Mouse (Mus musculus) heart, adult 8-10 months (tissue): ENCODE data around the gene Chpf2. TPM values are rescaled to one million over a fixed set of nuclear protein-coding genes. Genes with fewer than 3 reads are reported as not detected.

Experiments used
- DNase-seq: peaks from one replicate; pipeline ENCODE4 v3.0.0; 2022; ENCODE audit warnings: low spot score
- microRNA-seq: library from miRNA; unstranded; fragments of <30 nt; microRNA quantifications from one replicate; pipeline ENCODE4 v1.2.0, GENCODE M21; 2022
- total RNA-seq, 4 experiments: library from RNA; stranded (reverse); gene quantifications; 2 replicates each; pipeline ENCODE4 v1.2.4; 2022

Chpf2 gene
- total RNA-seq, 4 experiments from 2014 or later, result 7.4 to 9.5 (median 7.7) TPM

DNA sequence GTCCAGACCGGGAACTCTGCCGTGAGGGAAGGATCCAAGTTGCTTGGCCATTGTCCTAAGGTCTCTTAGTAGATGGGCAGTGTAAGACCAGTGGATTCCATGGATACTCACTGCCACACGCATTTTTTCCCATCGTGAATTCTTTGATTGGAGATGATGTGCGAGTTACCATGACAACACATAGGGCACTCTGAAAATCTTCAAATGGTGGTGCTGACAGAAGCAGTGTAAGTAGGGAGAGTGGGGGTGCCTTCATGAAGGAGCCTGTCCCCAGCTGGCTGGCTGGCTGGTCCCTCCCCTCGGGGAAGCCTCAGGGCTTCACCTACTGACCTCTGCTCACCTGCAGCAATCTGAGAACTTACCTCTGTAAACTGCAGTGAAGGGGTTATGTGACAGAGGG, 52.5 kb downstream of the Chpf2 start:
- DNase-seq, result no peak

Small RNAs within 50 kb of the gene (microRNA-seq; reads per million reads assigned to microRNA genes)
- gene Mir671, result 241 reads per million, percentile 70 among the genes with 10 or more reads in this experiment

Other genes starting within 250 kb of the Chpf2 start
- 10 to 100 TPM; 48.8 to 95.2 (median 71.0) TPM for gene Kcnh2, start 235.1 kb upstream of the Chpf2 start, total RNA-seq
- 10 to 100 TPM; 21.4 to 26.9 (median 23.8) TPM for gene Nos3, start 221.9 kb upstream of the Chpf2 start, total RNA-seq
- 1 to 10 TPM in 2 of 4 experiments, under 1 TPM in 2; 0.73 to 1.7 (median 1.1) TPM for gene Atg9b, start 194.6 kb upstream of the Chpf2 start, total RNA-seq
- gene Abcb8, start 193.1 kb upstream of the Chpf2 start, total RNA-seq, result 100 to 1,000 TPM in 2 of 4 experiments, 10 to 100 TPM in 2; 96.5 to 106 (median 101) TPM
- under 1 TPM in 1 of 4 experiments, not detected in 3; 0.16 TPM for gene Asic3, start 173.3 kb upstream of the Chpf2 start, total RNA-seq
- gene Cdk5, start 163.2 kb upstream of the Chpf2 start, total RNA-seq, result 10 to 100 TPM; 17.3 to 23.7 (median 19.1) TPM
- gene Slc4a2, start 162.9 kb upstream of the Chpf2 start, total RNA-seq, result 10 to 100 TPM; 21.9 to 32.5 (median 24.7) TPM
- 100 to 1,000 TPM; 297 to 351 (median 327) TPM for gene Fastk, start 141.5 kb upstream of the Chpf2 start, total RNA-seq
- gene Tmub1, start 138.9 kb upstream of the Chpf2 start, total RNA-seq, result 10 to 100 TPM in 3 of 4 experiments, 1 to 10 TPM in 1; 9.8 to 12.3 (median 11.8) TPM
- gene Agap3, start 134.6 kb upstream of the Chpf2 start, total RNA-seq, result 100 to 1,000 TPM in 1 of 4 experiments, 10 to 100 TPM in 3; 88.8 to 101 (median 95.0) TPM
- not detected for gene Gbx1, start 59.5 kb upstream of the Chpf2 start, total RNA-seq
- 100 to 1,000 TPM in 2 of 4 experiments, 10 to 100 TPM in 2; 97.3 to 112 (median 103) TPM for gene Asb10, start 45.8 kb upstream of the Chpf2 start, total RNA-seq
- gene 4931409K22Rik, start 29.9 kb upstream of the Chpf2 start, total RNA-seq, result not detected
- gene Abcf2, start 9.3 kb upstream of the Chpf2 start, total RNA-seq, result 10 to 100 TPM; 53.6 to 60.6 (median 56.2) TPM
- 10 to 100 TPM; 56.8 to 62.6 (median 60.6) TPM for gene Smarcd3, start 37.7 kb downstream of the Chpf2 start, total RNA-seq
- gene Nub1, start 98.8 kb downstream of the Chpf2 start, total RNA-seq, result 10 to 100 TPM; 33.1 to 45.6 (median 36.7) TPM
- 1 to 10 TPM in 1 of 4 experiments, under 1 TPM in 3; 0.16 to 1.2 (median 0.60) TPM for gene Wdr86, start 144.0 kb downstream of the Chpf2 start, total RNA-seq
- not detected for gene Crygn, start 171.3 kb downstream of the Chpf2 start, total RNA-seq